In genomic region chr9:102192724-102193685, GRCm38 (mm10) we compare ENCODE assay signal across 10 mouse cellular contexts.
DNase-seq lines count a peak whose midpoint lies in the region; ATAC-seq and TF ChIP-seq lines count a peak whose summit lies in the region.
"Had no signal": no experiment of that assay in that cellular context is flagged by ENCODE, and none has a peak within 500 bp of the region (broad histone marks: within the 10 kb centered on the region; RNA-seq: fewer than 3 reads in every experiment).

No protein-coding gene starts in this region.

- no peaks in the 10 kb centered on the region for H3K27me3 ChIP-seq in intestine, embryonic 15.5 days (replicated peaks)
- no peaks in the 10 kb centered on the region for H3K27me3 ChIP-seq in intestine, embryonic 16.5 days (replicated peaks; ENCODE audit: control insufficient read depth, insufficient read depth, low read length)
- H3K27me3 ChIP-seq in forebrain, embryonic 10.5 days (ENCODE audit: poor library complexity, severe bottlenecking), result peaks cover 76% of the 10 kb centered on the region
- no peaks in the 10 kb centered on the region for H3K27me3 ChIP-seq in hindbrain, postnatal 0 days (ENCODE audit: insufficient read depth, low read length)
- peaks cover 35% of the 10 kb centered on the region for H3K27me3 ChIP-seq in neural tube, embryonic 11.5 days (ENCODE audit: control insufficient read depth, insufficient read depth, low read length)
- H3K27me3 ChIP-seq: liver, embryonic 15.5 days had no signal

- 0 out of 2 replicates have a peak, but pooled peaks have one; percentile 41 for ATAC-seq in intestine, embryonic 15.5 days
- ATAC-seq in intestine, embryonic 16.5 days, result no peak
- ATAC-seq in hindbrain, postnatal 0 days, result peak; percentile 70
- peak; percentile 94 for ATAC-seq in neural tube, embryonic 11.5 days (ENCODE audit: insufficient read depth, low FRiP score, low TSS enrichment)

- no peak overlapping the region for H3K9ac ChIP-seq in intestine, embryonic 15.5 days
- no peak overlapping the region for H3K9ac ChIP-seq in intestine, embryonic 16.5 days (ENCODE audit: low read depth, low read length)
- no peak overlapping the region for H3K9ac ChIP-seq in hindbrain, postnatal 0 days (replicated peaks; ENCODE audit: low read length)
- H3K9ac ChIP-seq in neural tube, embryonic 11.5 days (ENCODE audit: low read length), result no peak overlapping the region
- H3K9ac ChIP-seq: liver, embryonic 15.5 days had no signal

- peak; percentile 72 for DNase-seq in forebrain, embryonic 10.5 days (ENCODE audit: extremely low spot score, low spot score)
- DNase-seq in hindbrain, postnatal 0 days (ENCODE audit: low spot score), result peak; percentile 67
- peak; percentile 61 for DNase-seq in neural tube, embryonic 11.5 days (ENCODE audit: low spot score)
- no peak for DNase-seq in urinary bladder, postnatal 25 days (ENCODE audit: low spot score)
- DNase-seq in kidney, adult 8-10 months, result no peak
- DNase-seq in urinary bladder, adult 18-20 months (ENCODE audit: low spot score in 2 of 2), result no peak
- DNase-seq: heart, postnatal 36 days had no signal

- H3K4me1 ChIP-seq in intestine, embryonic 15.5 days (replicated peaks), result no peaks in the 10 kb centered on the region; the same call in 1 of the 2 replicates
- H3K4me1 ChIP-seq in intestine, embryonic 16.5 days (ENCODE audit: control insufficient read depth, insufficient read depth, low read length), result no peaks in the 10 kb centered on the region
- H3K4me1 ChIP-seq in forebrain, embryonic 10.5 days, result peaks cover 71% of the 10 kb centered on the region
- H3K4me1 ChIP-seq in hindbrain, postnatal 0 days (ENCODE audit: insufficient read depth, low read length), result peaks cover 10% of the 10 kb centered on the region
- H3K4me1 ChIP-seq in neural tube, embryonic 11.5 days (ENCODE audit: control insufficient read depth, insufficient read depth, low read length), result peaks cover 7% of the 10 kb centered on the region; the same call in 1 of the 2 replicates
- H3K4me1 ChIP-seq: liver, embryonic 15.5 days had no signal

- H3K4me3 ChIP-seq in intestine, embryonic 15.5 days (replicated peaks), result no peak overlapping the region
- no peak overlapping the region for H3K4me3 ChIP-seq in intestine, embryonic 16.5 days (ENCODE audit: low read length)
- H3K4me3 ChIP-seq in forebrain, embryonic 10.5 days, result peak overlapping the region; percentile 23; the same call in 1 of the 2 replicates
- H3K4me3 ChIP-seq in hindbrain, postnatal 0 days (ENCODE audit: low read length), result no peak overlapping the region
- no peak overlapping the region for H3K4me3 ChIP-seq in neural tube, embryonic 11.5 days (ENCODE audit: low read depth, low read length)
- H3K4me3 ChIP-seq: liver, embryonic 15.5 days had no signal

- H3K4me2 ChIP-seq in intestine, embryonic 15.5 days (replicated peaks), result no peak overlapping the region
- no peak overlapping the region for H3K4me2 ChIP-seq in intestine, embryonic 16.5 days (ENCODE audit: low read depth, low read length)
- no peak overlapping the region for H3K4me2 ChIP-seq in hindbrain, postnatal 0 days (ENCODE audit: low read depth, low read length)
- H3K4me2 ChIP-seq in neural tube, embryonic 11.5 days (ENCODE audit: low read depth), result no peak overlapping the region
- H3K4me2 ChIP-seq: liver, embryonic 15.5 days had no signal

- H3K36me3 ChIP-seq in intestine, embryonic 15.5 days, result no peaks in the 10 kb centered on the region
- H3K36me3 ChIP-seq in intestine, embryonic 16.5 days (ENCODE audit: control insufficient read depth, insufficient read depth, low read length), result no peaks in the 10 kb centered on the region
- H3K36me3 ChIP-seq in forebrain, embryonic 10.5 days (replicated peaks), result peaks cover 9% of the 10 kb centered on the region
- peaks cover 6% of the 10 kb centered on the region; the same call in 1 of the 2 replicates for H3K36me3 ChIP-seq in hindbrain, postnatal 0 days (ENCODE audit: insufficient read depth, low read length)
- no peaks in the 10 kb centered on the region for H3K36me3 ChIP-seq in neural tube, embryonic 11.5 days (ENCODE audit: control insufficient read depth, insufficient read depth, low read length)
- H3K36me3 ChIP-seq: liver, embryonic 15.5 days had no signal

- TF ChIP-seq CTCF in hindbrain, postnatal 0 days (IDR thresholded peaks at IDR 0.05; ENCODE audit: low read depth), result no peak

- H3K9me3 ChIP-seq in intestine, embryonic 15.5 days, result no peaks in the 10 kb centered on the region
- no peaks in the 10 kb centered on the region for H3K9me3 ChIP-seq in intestine, embryonic 16.5 days (ENCODE audit: control insufficient read depth, low read length)
- no peaks in the 10 kb centered on the region for H3K9me3 ChIP-seq in forebrain, embryonic 10.5 days
- no peaks in the 10 kb centered on the region for H3K9me3 ChIP-seq in hindbrain, postnatal 0 days (ENCODE audit: low read length)
- H3K9me3 ChIP-seq in neural tube, embryonic 11.5 days (ENCODE audit: control insufficient read depth, low read length), result no peaks in the 10 kb centered on the region
- H3K9me3 ChIP-seq: liver, embryonic 15.5 days had no signal

- no peak overlapping the region for H3K27ac ChIP-seq in intestine, embryonic 15.5 days
- no peak overlapping the region for H3K27ac ChIP-seq in intestine, embryonic 16.5 days (ENCODE audit: low read length)
- peak overlapping the region; percentile 87 for H3K27ac ChIP-seq in forebrain, embryonic 10.5 days
- H3K27ac ChIP-seq in hindbrain, postnatal 0 days, result peak overlapping the region; percentile 18; the same call in 1 of the 2 replicates
- H3K27ac ChIP-seq in neural tube, embryonic 11.5 days (ENCODE audit: low read depth, low read length), result no peak overlapping the region
- H3K27ac ChIP-seq: liver, embryonic 15.5 days had no signal

- 57% methylated on average over 13 of the region's 13 CpGs for WGBS in intestine, embryonic 15.5 days
- 57% methylated on average over 13 of the region's 13 CpGs for WGBS in intestine, embryonic 16.5 days
- WGBS in forebrain, embryonic 10.5 days, result 33% methylated on average over 13 of the region's 13 CpGs
- WGBS in hindbrain, postnatal 0 days, result 32% methylated on average over 13 of the region's 13 CpGs
- 34% methylated on average over 13 of the region's 13 CpGs for WGBS in neural tube, embryonic 11.5 days

Comparison
In these comparisons a context has a peak if more than half of its experiments do, and no peak if none do; other contexts are left out.
1. H3K27ac ChIP-seq: peak in forebrain, embryonic 10.5 days (single experiment) and hindbrain, postnatal 0 days (single experiment); none in intestine, embryonic 15.5 days (single experiment), intestine, embryonic 16.5 days (single experiment) and neural tube, embryonic 11.5 days (single experiment).
2. DNase-seq: peak in forebrain, embryonic 10.5 days (single experiment), hindbrain, postnatal 0 days (single experiment) and neural tube, embryonic 11.5 days (single experiment); none in urinary bladder, postnatal 25 days (single experiment), kidney, adult 8-10 months (0 of 2) and urinary bladder, adult 18-20 months (0 of 2).